Mouse (Mus musculus) adrenal gland, postnatal 25 days (tissue): ENCODE data around the gene Ccr1l1. TPM values are rescaled to one million over a fixed set of nuclear protein-coding genes. Genes with fewer than 3 reads are reported as not detected.

Experiments used
- DNase-seq: peaks from one replicate; pipeline ENCODE4 v3.0.0; 2021; ENCODE audit warnings: mixed read lengths
- total RNA-seq: library from RNA; stranded (reverse); gene quantifications from 2 replicates; pipeline ENCODE4 v1.2.3, GENCODE M21; 2021

Gene Ccr1l1
- total RNA-seq, 1 experiment from 2014 or later, result not detected

- DNase-seq, result no peak
These were observed 50.0 kb downstream of the Ccr1l1 start for GRCm38 (mm10) chr9:123928118-123928758.

- no peak for DNase-seq
These were observed 50.8 kb downstream of the Ccr1l1 start for GRCm38 (mm10) chr9:123927281-123927960.

Other genes with a start within 250 kb of the Ccr1l1 start
- not detected in 2 replicates for gene Cxcr6, start 171.9 kb downstream of the Ccr1l1 start, total RNA-seq
- gene Fyco1, start 126.5 kb downstream of the Ccr1l1 start, total RNA-seq, result 45.6 and 65.1 TPM in 2 replicates
- gene Xcr1, start 116.4 kb downstream of the Ccr1l1 start, total RNA-seq, result 0.18 TPM in 1 of 2 replicates, not detected in the other
- 1.1 and 1.3 TPM in 2 replicates for gene Ccr1, start 9.7 kb downstream of the Ccr1l1 start, total RNA-seq
- gene Ccr3, start 43.6 kb upstream of the Ccr1l1 start, total RNA-seq, result not detected in 2 replicates
- 1.0 and 1.4 TPM in 2 replicates for gene Ccr2, start 123.5 kb upstream of the Ccr1l1 start, total RNA-seq
- 1.8 and 4.2 TPM in 2 replicates for gene Ccr5, start 143.1 kb upstream of the Ccr1l1 start, total RNA-seq